Mouse (Mus musculus): ENCODE data around the gene Slc26a10.
"Not testable (repeated sequence)": the region's sequence is repeated elsewhere in the genome, so short reads cannot be mapped to it uniquely, and the experiment has no call there.

Slc26a10 gene

GRCm38 (mm10) chr10:127160081-127160480, 20.4 kb downstream of the Slc26a10 start:
- no peak for DNase-seq

GRCm38 (mm10) chr10:127158471-127158870, 22.0 kb downstream of the Slc26a10 start:
- DNase-seq = no peak

DNA sequence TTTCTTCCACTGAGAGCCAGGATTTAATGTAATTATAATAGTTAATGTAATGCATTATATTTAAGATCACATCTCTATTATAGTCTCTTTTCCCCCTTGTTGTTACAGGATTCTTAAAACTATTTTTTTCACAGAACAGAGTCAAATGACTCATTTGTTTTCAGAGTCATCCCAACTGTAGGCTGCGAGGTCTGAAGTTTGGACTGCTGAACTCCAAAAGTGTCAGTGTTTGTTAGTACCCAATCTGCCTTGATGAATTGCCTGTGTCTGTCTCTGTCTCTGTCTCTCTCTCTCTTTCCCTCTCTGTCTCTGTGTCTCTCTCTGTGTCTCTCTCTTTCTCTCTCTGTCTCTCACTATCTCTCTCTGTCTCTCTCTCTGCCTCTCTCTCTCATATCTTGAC, 23.9 kb downstream of the Slc26a10 start:
- DNase-seq = no peak

DNA sequence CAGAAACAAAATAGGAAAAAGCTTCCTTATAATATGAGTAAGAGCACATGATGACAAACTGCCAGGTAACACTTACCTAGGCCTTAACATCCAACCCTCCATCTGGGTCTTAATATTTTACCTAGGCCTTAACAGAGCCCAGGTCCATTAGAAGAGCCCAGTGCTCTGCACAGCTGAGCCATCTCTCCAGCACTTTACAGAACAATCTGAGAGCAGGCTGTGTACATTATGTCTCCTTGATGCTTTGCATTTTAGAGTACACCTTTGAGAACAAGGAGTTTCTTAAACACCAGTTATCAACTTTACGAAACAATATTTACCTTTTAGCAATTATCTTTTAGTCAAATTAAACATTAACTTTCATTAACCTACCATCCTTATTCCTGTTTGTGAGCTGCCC, 24.4 kb downstream of the Slc26a10 start:
- no peak for DNase-seq

DNA sequence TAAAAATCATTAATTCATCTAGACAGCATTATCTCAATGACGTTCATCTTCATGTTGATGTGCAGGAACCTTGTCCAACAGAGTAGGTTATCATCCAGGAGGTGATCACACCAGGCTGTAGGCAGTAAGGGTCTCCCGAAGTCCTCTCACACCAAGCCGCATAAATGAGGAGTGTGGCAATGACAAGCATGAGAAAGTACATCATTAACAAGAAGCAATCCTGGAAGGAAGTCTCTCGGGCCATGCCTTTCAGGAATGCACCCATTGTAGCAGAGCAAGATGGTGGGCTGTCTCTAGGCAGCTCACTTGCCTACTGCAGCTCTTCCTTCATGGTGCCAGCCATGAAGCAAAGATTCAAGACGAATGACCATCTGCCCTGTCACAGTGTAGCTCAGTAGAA, 25.8 kb downstream of the Slc26a10 start:
- no peak for DNase-seq

- no peak for DNase-seq
These were observed 26.2 kb downstream of the Slc26a10 start for GRCm38 (mm10) chr10:127154241-127154640.

- no peak for DNase-seq
These were observed 27.1 kb downstream of the Slc26a10 start for GRCm38 (mm10) chr10:127153323-127153722.

GRCm38 (mm10) chr10:127152556-127152955, 27.9 kb downstream of the Slc26a10 start:
- DNase-seq = not testable (repeated sequence)

DNA sequence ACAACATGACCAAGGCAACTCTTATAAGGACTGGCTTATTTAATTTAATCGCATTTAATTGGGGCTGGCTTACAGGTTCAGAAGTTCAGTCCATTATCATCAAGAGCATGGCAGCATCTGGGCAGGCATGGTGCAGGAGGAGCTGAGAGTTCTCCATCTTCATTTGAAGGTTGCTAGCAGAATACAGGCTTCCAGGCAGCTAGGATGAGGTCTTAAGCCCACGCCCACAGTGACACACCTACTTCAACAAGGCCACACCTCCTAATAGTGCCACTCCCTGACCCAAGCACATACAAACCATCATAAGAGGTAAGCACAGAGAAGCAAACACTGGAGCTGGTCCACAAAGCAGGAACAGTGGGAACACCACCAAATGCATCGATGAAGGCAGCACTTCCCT, 29.2 kb downstream of the Slc26a10 start:
- DNase-seq = not testable (repeated sequence)

GRCm38 (mm10) chr10:127150471-127150872, 30.0 kb downstream of the Slc26a10 start:
- DNase-seq = no peak

- DNase-seq = no peak
These were observed 33.3 kb downstream of the Slc26a10 start for GRCm38 (mm10) chr10:127147135-127147534.

GRCm38 (mm10) chr10:127145303-127145702, 35.1 kb downstream of the Slc26a10 start:
- no peak for DNase-seq

GRCm38 (mm10) chr10:127144536-127144935, 35.9 kb downstream of the Slc26a10 start:
- no peak for DNase-seq

- peak in 1 of 2 experiments; percentile 40 for DNase-seq
These were observed 37.2 kb downstream of the Slc26a10 start for GRCm38 (mm10) chr10:127143228-127143627.

DNA sequence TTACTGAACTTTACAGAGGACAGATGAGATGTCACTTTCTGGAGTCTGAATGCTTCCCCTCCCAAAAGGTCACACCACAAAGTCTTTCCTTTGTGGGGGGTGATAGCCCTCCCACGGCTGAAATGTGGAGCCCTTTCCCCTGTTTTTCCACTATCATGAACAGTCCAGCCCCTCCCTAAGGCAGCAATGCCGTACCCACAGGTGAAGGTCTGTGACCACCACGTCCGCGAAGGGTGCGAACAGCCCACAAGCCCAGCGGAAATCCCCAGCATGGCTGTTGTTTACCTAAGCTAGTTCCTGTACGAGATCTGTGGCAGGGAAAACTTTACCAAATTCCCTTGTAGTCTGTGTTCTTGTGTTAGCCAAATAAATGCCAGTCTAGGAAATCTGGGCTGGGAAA, 38.9 kb downstream of the Slc26a10 start:
- no peak for DNase-seq

GRCm38 (mm10) chr10:127140971-127141370, 39.5 kb downstream of the Slc26a10 start:
- DNase-seq = no peak

DNA sequence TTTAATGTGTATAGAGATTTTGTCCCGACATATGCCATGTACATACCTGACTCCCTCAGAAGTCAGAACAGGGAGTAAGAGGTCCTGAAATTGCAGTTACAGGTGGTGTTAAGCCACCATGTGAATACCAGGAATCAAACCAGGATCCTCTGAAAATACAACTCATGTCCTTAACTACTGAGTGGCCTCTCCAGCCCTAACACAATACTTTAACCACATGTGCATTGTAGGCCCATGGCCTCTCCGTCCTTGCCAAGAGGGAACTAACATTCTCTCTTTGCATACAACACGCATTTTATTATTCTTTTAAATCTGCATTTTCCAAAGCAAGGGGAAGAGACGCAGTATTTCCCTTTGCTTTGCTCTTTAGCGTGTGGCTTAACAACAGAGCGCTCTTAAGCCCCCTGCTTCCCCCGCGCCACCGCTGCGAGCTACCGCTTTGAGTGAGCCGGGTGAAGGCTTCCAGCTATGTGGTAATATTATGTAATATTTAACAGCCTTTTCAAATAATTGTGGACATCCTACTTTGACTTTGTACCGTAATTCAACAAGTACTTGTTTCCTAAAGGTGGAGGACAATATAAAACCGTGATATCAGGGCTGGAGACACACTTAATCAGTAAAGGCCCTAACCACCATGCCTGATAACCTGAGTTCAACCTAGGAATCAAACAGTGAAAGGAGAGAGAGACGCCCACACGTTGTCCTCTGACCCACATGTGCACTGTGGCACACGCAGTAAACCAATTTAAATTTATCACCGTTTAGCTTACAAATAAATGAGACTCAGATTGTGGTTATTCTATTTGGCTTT, 41.9 kb downstream of the Slc26a10 start:
- DNase-seq = no peak

GRCm38 (mm10) chr10:127137896-127138295, 42.5 kb downstream of the Slc26a10 start:
- DNase-seq = no peak

GRCm38 (mm10) chr10:127136510-127136909, 43.9 kb downstream of the Slc26a10 start:
- DNase-seq = no peak

- DNase-seq = no peak
These were observed 45.2 kb downstream of the Slc26a10 start for GRCm38 (mm10) chr10:127135118-127135836.

DNA sequence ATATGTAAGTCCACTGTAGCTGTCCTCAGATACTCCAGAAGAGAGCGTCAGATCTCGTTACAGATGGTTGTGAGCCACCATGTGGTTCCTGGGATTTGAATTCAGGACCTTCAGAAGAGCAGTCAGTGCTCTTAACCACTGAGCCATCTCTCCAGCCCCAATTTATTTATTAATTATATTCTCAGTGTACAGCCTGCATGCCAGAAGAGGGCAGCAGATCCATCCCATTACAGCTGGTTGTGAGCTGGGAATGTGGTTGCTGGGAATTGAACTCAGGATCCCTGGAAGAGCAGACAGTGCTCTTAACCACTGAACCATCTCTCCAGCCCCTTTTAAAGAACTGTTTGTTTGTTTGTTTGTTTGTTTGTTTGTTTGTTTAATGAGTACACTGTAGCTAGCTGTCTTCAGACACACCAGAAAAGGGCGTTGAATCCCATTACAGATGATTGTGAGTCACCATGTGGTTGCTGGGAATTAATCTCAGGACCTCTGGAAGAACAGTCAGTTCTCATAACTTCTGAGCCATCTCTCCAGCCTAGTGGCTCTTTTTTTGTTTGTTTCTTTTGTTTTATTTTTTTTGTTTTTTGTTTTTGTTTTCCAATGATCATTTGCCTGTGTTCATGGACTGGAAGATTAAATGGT, 45.9 kb downstream of the Slc26a10 start:
- DNase-seq = not testable (repeated sequence)

DNA sequence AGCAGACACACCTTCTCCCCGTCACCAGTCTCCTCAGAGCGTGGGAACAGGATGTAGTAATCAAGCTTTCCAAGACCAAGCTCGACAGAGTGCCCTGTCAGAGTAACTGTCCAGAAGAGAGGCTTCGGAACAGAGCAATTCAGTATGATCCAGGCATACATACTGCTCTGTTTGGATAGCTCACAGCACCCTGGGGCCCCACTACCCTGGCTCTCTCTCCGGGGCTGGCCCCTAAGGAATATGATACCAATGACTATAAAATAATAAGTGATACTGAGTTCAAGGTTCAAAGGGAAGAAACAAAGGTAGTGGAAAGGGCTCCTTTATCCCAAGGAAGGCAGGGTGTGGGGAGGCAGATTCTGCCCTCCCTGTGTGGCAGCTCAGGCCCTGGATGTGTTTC, 48.0 kb downstream of the Slc26a10 start:
- DNase-seq = no peak

GRCm38 (mm10) chr10:127129431-127129830, 51.0 kb downstream of the Slc26a10 start:
- DNase-seq = no peak

All from cerebellum, postnatal 36 days (tissue).